Mouse (Mus musculus): ENCODE results near the gene BC049352. TPM values are rescaled to one million over a fixed set of nuclear protein-coding genes. Genes with fewer than 3 reads are reported as not detected.
A peak's percentile ranks its signal among the peaks of the same experiment; 100 is the strongest.

Gene BC049352
- polyA plus RNA-seq, 2 experiments: not detected

DNA sequence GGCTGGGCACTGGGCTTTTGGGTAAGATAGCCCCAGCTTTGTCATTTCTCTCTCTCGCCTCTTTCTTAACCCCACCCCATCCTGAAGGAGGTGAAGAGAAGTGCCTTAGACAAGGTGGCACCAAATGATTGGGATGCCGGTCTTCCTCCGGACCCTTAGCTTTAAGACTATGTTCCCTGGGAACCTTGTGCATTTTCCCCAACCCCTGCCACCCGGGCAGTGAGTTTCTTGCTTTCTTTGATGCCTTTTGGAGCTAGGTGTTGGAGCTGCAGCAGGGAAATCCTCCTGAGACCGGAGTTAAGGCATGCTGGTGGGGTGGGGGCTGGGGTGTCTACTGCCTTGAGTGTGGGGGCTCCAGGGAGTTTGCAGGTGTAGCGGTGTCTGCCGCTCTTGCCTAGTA lies 42.7 kb upstream of the BC049352 start:
- no peaks in the 10 kb centered on the region for H3K9me3 ChIP-seq (ENCODE audit: control insufficient read depth, low read length)
- H3K27me3 ChIP-seq (ENCODE audit: control insufficient read depth, insufficient read depth, low read length): peaks cover 28% of the 10 kb centered on the region
- H3K9ac ChIP-seq (ENCODE audit: low read depth, low read length, severe bottlenecking): peak overlapping the region; percentile 49; the same call in 1 of the 2 replicates
- peak overlapping the region; percentile 98 for H3K4me2 ChIP-seq (replicated peaks; ENCODE audit: low read depth, low read length, severe bottlenecking)
- 0% methylated on average over 7 of the region's 7 CpGs for WGBS
- ATAC-seq (ENCODE audit: low FRiP score, low read depth) (no peak), DNase-seq (ENCODE audit: low spot score) (no peak)
- H3K36me3 ChIP-seq (ENCODE audit: control insufficient read depth, insufficient read depth, low read length): no peaks in the 10 kb centered on the region
- TF ChIP-seq POLR2A (IDR thresholded peaks at IDR 0.05; ENCODE audit: borderline replicate concordance, extremely low read depth, insufficient read depth, insufficient read length): no peak
- H3K4me3 ChIP-seq (replicated peaks; ENCODE audit: low read length): peak overlapping the region; percentile 54
- H3K27ac ChIP-seq (replicated peaks; ENCODE audit: low read depth, low read length): no peak overlapping the region
- H3K4me1 ChIP-seq (ENCODE audit: control insufficient read depth, insufficient read depth, low read length): peaks cover 9% of the 10 kb centered on the region

DNA sequence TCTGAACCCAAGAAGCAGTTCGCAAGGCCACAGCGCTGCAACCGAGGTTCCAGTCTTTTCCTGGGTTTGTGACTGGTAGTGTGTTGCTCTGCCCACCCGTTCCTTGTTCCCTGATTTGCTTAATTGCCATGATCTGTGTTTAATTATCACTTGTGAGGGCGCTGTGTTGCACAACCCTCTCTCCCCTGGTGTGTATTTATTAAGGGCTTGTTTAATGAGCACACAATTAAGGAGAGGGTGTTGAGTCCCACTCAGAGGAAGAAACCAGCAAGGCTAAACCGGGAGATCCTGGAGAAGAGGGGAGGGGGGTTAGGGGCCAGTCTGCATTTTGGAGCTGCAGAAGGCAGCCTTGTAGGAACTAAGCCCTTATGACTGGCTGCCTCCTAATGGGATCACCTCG lies 40.9 kb upstream of the BC049352 start:
- Histone ChIP-seq H3K4me1 (ENCODE audit: control insufficient read depth, insufficient read depth, low read length) (peaks cover 13% of the 10 kb centered on the region), H3K9me3 (ENCODE audit: control insufficient read depth, low read length) (no peaks in the 10 kb centered on the region), H3K27me3 (ENCODE audit: control insufficient read depth, insufficient read depth, low read length) (peaks cover 28% of the 10 kb centered on the region), H3K9ac (ENCODE audit: low read depth, low read length, severe bottlenecking) (no peak overlapping the region), H3K4me2 (replicated peaks; ENCODE audit: low read depth, low read length, severe bottlenecking) (no peak overlapping the region), H3K36me3 (ENCODE audit: control insufficient read depth, insufficient read depth, low read length) (no peaks in the 10 kb centered on the region), H3K4me3 (replicated peaks; ENCODE audit: low read length) (no peak overlapping the region), H3K27ac (replicated peaks; ENCODE audit: low read depth, low read length) (no peak overlapping the region)
- 28% methylated on average over 7 of the region's 7 CpGs for WGBS
- no peak for DNase-seq (ENCODE audit: low spot score)
- ATAC-seq (ENCODE audit: low FRiP score, low read depth): no peak
- no peak for TF ChIP-seq POLR2A (IDR thresholded peaks at IDR 0.05; ENCODE audit: borderline replicate concordance, extremely low read depth, insufficient read depth, insufficient read length)

DNA sequence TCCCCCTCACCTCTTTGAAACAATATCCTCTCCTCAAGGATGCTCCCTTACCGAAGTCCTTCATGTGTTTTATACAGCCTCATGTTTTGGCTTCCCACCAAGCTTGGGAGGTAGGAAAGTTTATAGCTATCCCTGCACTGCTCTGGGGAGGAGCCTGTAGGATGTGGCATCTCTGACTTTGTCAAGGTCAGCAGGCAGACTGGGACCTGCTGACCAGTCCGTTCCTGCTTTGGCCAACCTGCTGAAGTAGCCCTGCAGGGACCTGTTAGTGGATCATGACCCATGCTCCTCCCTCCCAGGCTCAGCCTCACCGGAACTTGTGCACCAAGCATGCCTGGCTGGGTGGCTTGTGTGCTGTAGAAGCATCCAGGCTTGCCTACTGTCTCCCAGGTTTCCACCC lies 39.1 kb upstream of the BC049352 start:
- WGBS: 47% methylated on average over 3 of the region's 3 CpGs
- Histone ChIP-seq H3K27me3 (ENCODE audit: control insufficient read depth, insufficient read depth, low read length) (peaks cover 18% of the 10 kb centered on the region), H3K9me3 (ENCODE audit: control insufficient read depth, low read length) (no peaks in the 10 kb centered on the region), H3K27ac (replicated peaks; ENCODE audit: low read depth, low read length) (no peak overlapping the region), H3K36me3 (ENCODE audit: control insufficient read depth, insufficient read depth, low read length) (no peaks in the 10 kb centered on the region), H3K4me1 (ENCODE audit: control insufficient read depth, insufficient read depth, low read length) (peaks cover 13% of the 10 kb centered on the region), H3K9ac (ENCODE audit: low read depth, low read length, severe bottlenecking) (no peak overlapping the region), H3K4me3 (replicated peaks; ENCODE audit: low read length) (no peak overlapping the region), H3K4me2 (replicated peaks; ENCODE audit: low read depth, low read length, severe bottlenecking) (no peak overlapping the region)
- DNase-seq (ENCODE audit: low spot score) (no peak), ATAC-seq (ENCODE audit: low FRiP score, low read depth) (no peak)
- no peak for TF ChIP-seq POLR2A (IDR thresholded peaks at IDR 0.05; ENCODE audit: borderline replicate concordance, extremely low read depth, insufficient read depth, insufficient read length)

- H3K27me3 ChIP-seq (ENCODE audit: control insufficient read depth, insufficient read depth, low read length): no peaks in the 10 kb centered on the region; the same call in 1 of the 2 replicates
- WGBS: 4% methylated on average over 27 of the region's 27 CpGs
- ATAC-seq (ENCODE audit: low FRiP score, low read depth) (peak; percentile 19; the same call in 1 of the 2 replicates), DNase-seq (ENCODE audit: low spot score) (no peak)
- peaks cover 4% of the 10 kb centered on the region; the same call in 1 of the 2 replicates for H3K4me1 ChIP-seq (ENCODE audit: control insufficient read depth, insufficient read depth, low read length)
- no peaks in the 10 kb centered on the region for H3K36me3 ChIP-seq (ENCODE audit: control insufficient read depth, insufficient read depth, low read length)
- H3K4me3 ChIP-seq (replicated peaks; ENCODE audit: low read length): peak overlapping the region; percentile 39
- H3K27ac ChIP-seq (replicated peaks; ENCODE audit: low read depth, low read length): no peak overlapping the region
- no peak for TF ChIP-seq POLR2A (IDR thresholded peaks at IDR 0.05; ENCODE audit: borderline replicate concordance, extremely low read depth, insufficient read depth, insufficient read length)
- no peaks in the 10 kb centered on the region for H3K9me3 ChIP-seq (ENCODE audit: control insufficient read depth, low read length)
- H3K4me2 ChIP-seq (replicated peaks; ENCODE audit: low read depth, low read length, severe bottlenecking): peak overlapping the region; percentile 79
- H3K9ac ChIP-seq (ENCODE audit: low read depth, low read length, severe bottlenecking): peak overlapping the region; percentile 38
Measured at GRCm38 (mm10) chr9:45145533-45146266, 36.1 kb upstream of the BC049352 start.

- DNase-seq (ENCODE audit: low spot score) (peak; percentile 63), ATAC-seq (ENCODE audit: low FRiP score, low read depth) (peak; percentile 34)
- H3K9ac ChIP-seq (ENCODE audit: low read depth, low read length, severe bottlenecking): peak overlapping the region; percentile 38
- TF ChIP-seq POLR2A (IDR thresholded peaks at IDR 0.05; ENCODE audit: borderline replicate concordance, extremely low read depth, insufficient read depth, insufficient read length): no peak
- WGBS: 0% methylated on average over 5 of the region's 5 CpGs
- H3K27me3 ChIP-seq (ENCODE audit: control insufficient read depth, insufficient read depth, low read length): no peaks in the 10 kb centered on the region; the same call in 1 of the 2 replicates
- H3K4me3 ChIP-seq (replicated peaks; ENCODE audit: low read length): peak overlapping the region; percentile 39
- H3K4me1 ChIP-seq (ENCODE audit: control insufficient read depth, insufficient read depth, low read length): peaks cover 4% of the 10 kb centered on the region; the same call in 1 of the 2 replicates
- H3K36me3 ChIP-seq (ENCODE audit: control insufficient read depth, insufficient read depth, low read length): no peaks in the 10 kb centered on the region
- no peak overlapping the region for H3K27ac ChIP-seq (replicated peaks; ENCODE audit: low read depth, low read length)
- H3K4me2 ChIP-seq (replicated peaks; ENCODE audit: low read depth, low read length, severe bottlenecking): peak overlapping the region; percentile 79
- no peaks in the 10 kb centered on the region for H3K9me3 ChIP-seq (ENCODE audit: control insufficient read depth, low read length)
Measured at GRCm38 (mm10) chr9:45146267-45146597, 35.6 kb upstream of the BC049352 start.
